Mouse (Mus musculus): ENCODE measurements around the gene March9. TPM values are rescaled to one million over a fixed set of nuclear protein-coding genes. Genes with fewer than 3 reads are reported as not detected.

Gene March9
- polyA plus RNA-seq, 1 experiment: 6.1 TPM

DNA sequence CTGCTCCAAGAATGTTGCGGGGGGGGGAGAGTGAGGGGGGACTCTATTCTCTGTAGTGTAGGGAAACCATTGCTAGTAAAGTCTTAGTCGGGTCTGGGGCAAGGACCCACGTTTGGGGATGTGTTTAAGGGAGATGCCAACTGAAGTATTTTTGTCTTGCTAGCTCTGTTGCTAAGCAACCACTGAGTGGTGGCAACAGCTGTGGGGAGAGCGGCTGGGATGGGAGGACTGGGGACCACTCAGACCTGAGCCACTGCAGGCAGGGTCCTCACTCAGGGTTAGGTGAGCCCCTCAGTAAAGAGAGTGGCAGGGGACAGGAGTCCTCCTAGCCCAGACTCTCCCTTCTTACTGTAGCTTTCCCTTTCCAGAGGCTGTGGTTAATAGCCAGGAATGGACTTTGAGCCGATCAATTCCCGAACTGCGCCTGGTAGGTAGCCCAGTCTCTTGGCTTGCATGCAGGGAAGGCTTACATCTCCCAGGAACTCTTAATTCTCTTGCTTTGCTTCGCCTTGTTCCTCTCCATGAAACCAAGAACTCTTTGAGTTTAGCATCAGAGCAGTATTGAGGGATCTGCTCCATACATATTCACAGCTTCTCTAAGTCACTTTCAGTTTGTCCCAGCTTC lies 22.1 kb upstream of the March9 start:
- Histone ChIP-seq H3ac (ENCODE audit: control insufficient read depth, insufficient read length) (no peak overlapping the region), H3K4me3 (peak overlapping the region; percentile 9), H3K27me3 (ENCODE audit: control insufficient read depth, insufficient read depth, insufficient read length) (peaks cover 8% of the 10 kb centered on the region), H3K36me3 (ENCODE audit: control insufficient read depth, insufficient read depth) (no peaks in the 10 kb centered on the region), H3K79me2 (ENCODE audit: control insufficient read depth, insufficient read depth) (no peaks in the 10 kb centered on the region), H3K4me2 (ENCODE audit: low read depth) (peak overlapping the region; percentile 89)
- TF ChIP-seq TCF3 (IDR thresholded peaks at IDR 0.05; ENCODE audit: insufficient read length, low read depth) (no peak), MYOD1 (IDR thresholded peaks at IDR 0.05; ENCODE audit: control insufficient read depth in 1 of 3, insufficient read length in 2 of 3, low read depth in 2 of 3) (peak; percentile 83 to 99 (median 98)), POLR2AphosphoS2 (IDR thresholded peaks at IDR 0.05; ENCODE audit: insufficient read length, low read depth) (no peak), MYOG (IDR thresholded peaks at IDR 0.05; ENCODE audit: control insufficient read depth in 1 of 3, insufficient read depth in 1 of 3, insufficient read length in 2 of 3, low read depth in 2 of 3) (peak in 2 of 3 experiments; percentile 21 to 57), TCF12 (IDR thresholded peaks at IDR 0.05; ENCODE audit: insufficient read depth, poor library complexity, severe bottlenecking) (no peak), CEBPB (IDR thresholded peaks at IDR 0.05; ENCODE audit: insufficient read depth, poor library complexity, severe bottlenecking) (no peak)

DNA sequence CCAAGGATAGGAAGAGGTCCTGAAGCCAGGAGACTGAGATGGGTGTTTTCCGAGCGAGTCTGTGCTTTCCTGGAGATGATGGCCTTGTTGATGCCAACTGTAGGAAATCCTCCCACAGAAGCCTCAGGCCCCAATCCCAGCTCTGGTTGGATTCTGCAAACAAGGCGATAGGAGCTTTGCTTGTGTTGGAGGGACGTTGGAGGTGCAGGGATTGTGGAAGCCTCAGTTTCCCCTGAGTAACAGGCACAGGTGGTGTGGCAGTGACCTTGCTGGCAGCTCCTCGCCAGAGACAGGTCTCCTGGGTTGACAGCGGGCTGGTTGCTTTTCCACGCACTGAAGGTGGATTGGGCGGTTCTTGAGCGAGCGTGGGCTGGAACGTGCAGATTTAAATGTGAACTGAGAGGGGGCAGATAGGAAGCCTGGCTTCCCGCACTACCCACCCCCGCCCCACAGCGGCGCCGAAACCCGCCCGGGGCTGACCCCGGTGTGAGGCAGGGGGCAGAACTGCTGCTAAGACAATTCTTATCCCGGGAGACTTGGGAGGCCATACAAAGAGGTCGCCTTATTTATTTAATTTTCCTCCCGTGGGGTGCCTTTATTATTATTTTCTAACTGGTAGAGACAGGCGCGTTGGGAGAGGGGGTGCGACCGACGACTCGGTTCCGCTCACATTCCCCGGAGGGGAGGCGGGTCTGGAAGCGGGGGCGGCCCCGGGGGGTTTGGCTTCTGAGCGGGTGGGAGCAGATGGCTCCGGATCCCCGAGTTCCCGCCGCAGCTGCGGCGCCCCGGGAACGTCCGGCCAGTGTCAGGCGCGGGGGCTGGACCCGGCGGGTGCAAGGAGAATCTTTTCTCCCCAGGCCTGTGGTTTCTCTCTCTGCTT lies 21.2 kb upstream of the March9 start:
- TF ChIP-seq TCF3 (IDR thresholded peaks at IDR 0.05; ENCODE audit: insufficient read length, low read depth): no peak
- TF ChIP-seq MYOG (IDR thresholded peaks at IDR 0.05; ENCODE audit: control insufficient read depth in 1 of 3, insufficient read depth in 1 of 3, insufficient read length in 2 of 3, low read depth in 2 of 3): peak in 1 of 3 experiments; percentile 8
- no peak for TF ChIP-seq CEBPB (IDR thresholded peaks at IDR 0.05; ENCODE audit: insufficient read depth, poor library complexity, severe bottlenecking)
- Histone ChIP-seq H3ac (ENCODE audit: control insufficient read depth, insufficient read length) (no peak overlapping the region), H3K4me2 (ENCODE audit: low read depth) (peak overlapping the region; percentile 89), H3K4me3 (peak overlapping the region; percentile 9), H3K79me2 (ENCODE audit: control insufficient read depth, insufficient read depth) (no peaks in the 10 kb centered on the region), H3K36me3 (ENCODE audit: control insufficient read depth, insufficient read depth) (no peaks in the 10 kb centered on the region), H3K27me3 (ENCODE audit: control insufficient read depth, insufficient read depth, insufficient read length) (peaks cover 8% of the 10 kb centered on the region)

DNA sequence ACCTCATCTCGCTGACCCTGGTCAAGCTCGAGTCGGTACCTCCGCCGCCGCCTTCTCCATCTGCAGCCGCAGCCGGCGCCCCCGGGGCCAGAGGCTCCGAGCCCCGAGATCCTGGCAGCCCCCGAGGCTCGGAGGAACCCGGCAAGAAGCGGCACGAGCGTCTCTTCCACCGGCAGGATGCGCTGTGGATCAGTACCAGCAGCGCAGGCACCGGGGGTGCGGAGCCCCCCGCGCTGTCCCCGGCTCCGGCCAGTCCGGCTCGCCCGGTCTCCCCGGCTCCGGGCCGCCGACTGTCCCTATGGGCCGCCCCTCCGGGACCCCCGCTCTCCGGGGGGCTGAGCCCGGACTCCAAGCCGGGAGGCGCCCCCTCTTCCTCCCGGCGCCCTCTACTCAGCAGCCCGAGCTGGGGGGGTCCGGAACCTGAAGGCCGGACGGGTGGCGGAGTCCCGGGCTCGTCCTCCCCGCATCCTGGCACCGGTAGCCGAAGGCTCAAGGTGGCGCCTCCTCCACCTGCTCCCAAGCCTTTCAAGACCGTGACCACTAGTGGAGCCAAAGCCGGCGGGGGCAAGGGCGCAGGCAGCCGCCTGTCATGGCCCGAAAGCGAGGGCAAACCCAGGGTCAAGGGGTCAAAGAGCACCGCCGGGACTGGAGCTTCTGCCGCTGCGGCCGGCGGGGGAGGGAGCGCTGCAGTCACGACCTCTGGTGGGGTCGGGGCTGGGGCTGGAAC lies 19.8 kb upstream of the March9 start:
- Histone ChIP-seq H3K27me3 (ENCODE audit: control insufficient read depth, insufficient read depth, insufficient read length) (peaks cover 8% of the 10 kb centered on the region), H3K4me3 (peak overlapping the region; percentile 16), H3K79me2 (ENCODE audit: control insufficient read depth, insufficient read depth) (no peaks in the 10 kb centered on the region), H3K36me3 (ENCODE audit: control insufficient read depth, insufficient read depth) (no peaks in the 10 kb centered on the region), H3K4me2 (ENCODE audit: low read depth) (no peak overlapping the region), H3ac (ENCODE audit: control insufficient read depth, insufficient read length) (peak overlapping the region; percentile 15)
- no peak for TF ChIP-seq E2F4 (IDR thresholded peaks at IDR 0.05; ENCODE audit: insufficient read depth)
- no peak for TF ChIP-seq TCF12 (IDR thresholded peaks at IDR 0.05; ENCODE audit: insufficient read depth, poor library complexity, severe bottlenecking)
- no peak for TF ChIP-seq CEBPB (IDR thresholded peaks at IDR 0.05; ENCODE audit: insufficient read depth, poor library complexity, severe bottlenecking)
- TF ChIP-seq MYOG (IDR thresholded peaks at IDR 0.05; ENCODE audit: control insufficient read depth in 1 of 3, insufficient read depth in 1 of 3, insufficient read length in 2 of 3, low read depth in 2 of 3): no peak
- TF ChIP-seq POLR2A (IDR thresholded peaks at IDR 0.05; ENCODE audit: insufficient read length, low read depth): no peak
- TF ChIP-seq POLR2AphosphoS2 (IDR thresholded peaks at IDR 0.05; ENCODE audit: insufficient read length, low read depth): no peak
- no peak for TF ChIP-seq SRF (IDR thresholded peaks at IDR 0.05; ENCODE audit: control insufficient read depth, insufficient read length, low read depth)
- no peak for TF ChIP-seq MYOD1 (IDR thresholded peaks at IDR 0.05; ENCODE audit: control insufficient read depth in 1 of 3, insufficient read length in 2 of 3, low read depth in 2 of 3)
- TF ChIP-seq USF1 (IDR thresholded peaks at IDR 0.05; ENCODE audit: low read depth): no peak
- no peak for TF ChIP-seq REST (IDR thresholded peaks at IDR 0.05; ENCODE audit: insufficient read depth, insufficient read length)
- no peak for TF ChIP-seq TCF3 (IDR thresholded peaks at IDR 0.05; ENCODE audit: insufficient read length, low read depth)
- TF ChIP-seq MAX (IDR thresholded peaks at IDR 0.05; ENCODE audit: low read depth): no peak

DNA sequence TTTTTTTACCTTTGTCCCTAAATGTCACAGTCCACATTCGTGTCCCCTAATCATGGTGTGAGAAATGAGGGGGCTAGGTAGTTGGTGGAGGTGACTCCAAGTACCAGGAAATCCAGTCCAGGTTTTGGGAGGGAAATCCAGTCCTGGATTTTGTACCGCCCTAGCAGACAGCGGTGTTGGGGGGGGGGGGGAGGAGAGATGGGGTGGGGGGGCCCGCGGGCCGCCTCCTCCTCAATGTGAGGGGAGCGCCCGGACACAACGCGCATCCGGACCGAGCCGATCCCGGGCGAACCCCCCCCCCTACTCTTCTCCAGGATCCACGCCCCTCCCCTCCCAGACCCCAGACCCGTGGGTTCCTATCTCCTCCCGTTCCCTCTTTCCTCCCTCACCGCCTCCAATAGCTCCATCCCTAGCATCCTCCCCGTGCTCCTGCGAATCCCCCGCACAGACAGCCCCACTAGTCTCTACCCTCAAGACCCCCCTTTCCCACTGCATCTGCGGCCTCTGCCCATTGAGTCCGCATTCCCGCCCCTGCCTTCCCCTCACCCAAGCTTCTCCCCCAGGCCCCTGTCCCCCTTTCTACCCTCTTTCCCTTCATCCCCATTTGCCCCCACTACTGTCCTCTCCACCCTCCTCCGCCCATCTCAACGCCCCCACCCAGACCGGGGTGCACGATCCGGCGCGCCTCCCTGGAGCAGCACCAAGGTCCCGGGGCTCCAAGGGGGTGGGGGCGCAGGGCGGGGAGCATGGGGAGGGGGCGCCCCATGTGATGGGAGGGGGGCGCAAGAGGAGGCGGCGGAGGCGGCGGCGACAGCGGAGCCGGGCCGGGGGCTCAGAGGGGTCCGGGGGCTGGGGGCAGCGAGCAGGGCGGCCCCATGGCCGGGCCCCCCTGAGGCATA lies 18.9 kb upstream of the March9 start:
- peaks cover 8% of the 10 kb centered on the region for H3K27me3 ChIP-seq (ENCODE audit: control insufficient read depth, insufficient read depth, insufficient read length)

More for the DNA sequence above, 18.9 kb upstream of the March9 start:
- Histone ChIP-seq H3K4me3 (peak overlapping the region; percentile 16), H3K36me3 (ENCODE audit: control insufficient read depth, insufficient read depth) (no peaks in the 10 kb centered on the region), H3K79me2 (ENCODE audit: control insufficient read depth, insufficient read depth) (no peaks in the 10 kb centered on the region), H3K4me2 (ENCODE audit: low read depth) (peak overlapping the region; percentile 67), H3ac (ENCODE audit: control insufficient read depth, insufficient read length) (peak overlapping the region; percentile 15)
- no peak for TF ChIP-seq CEBPB (IDR thresholded peaks at IDR 0.05; ENCODE audit: insufficient read depth, poor library complexity, severe bottlenecking)
- no peak for TF ChIP-seq MAX (IDR thresholded peaks at IDR 0.05; ENCODE audit: low read depth)
- TF ChIP-seq MYOD1 (IDR thresholded peaks at IDR 0.05; ENCODE audit: control insufficient read depth in 1 of 3, insufficient read length in 2 of 3, low read depth in 2 of 3): no peak
- TF ChIP-seq TCF3 (IDR thresholded peaks at IDR 0.05; ENCODE audit: insufficient read length, low read depth): no peak
- no peak for TF ChIP-seq SRF (IDR thresholded peaks at IDR 0.05; ENCODE audit: control insufficient read depth, insufficient read length, low read depth)
- no peak for TF ChIP-seq MYOG (IDR thresholded peaks at IDR 0.05; ENCODE audit: control insufficient read depth in 1 of 3, insufficient read depth in 1 of 3, insufficient read length in 2 of 3, low read depth in 2 of 3)
- no peak for TF ChIP-seq E2F4 (IDR thresholded peaks at IDR 0.05; ENCODE audit: insufficient read depth)
- no peak for TF ChIP-seq USF1 (IDR thresholded peaks at IDR 0.05; ENCODE audit: low read depth)
- TF ChIP-seq POLR2A (IDR thresholded peaks at IDR 0.05; ENCODE audit: insufficient read length, low read depth): no peak
- TF ChIP-seq POLR2AphosphoS2 (IDR thresholded peaks at IDR 0.05; ENCODE audit: insufficient read length, low read depth): no peak
- TF ChIP-seq REST (IDR thresholded peaks at IDR 0.05; ENCODE audit: insufficient read depth, insufficient read length): no peak
- TF ChIP-seq TCF12 (IDR thresholded peaks at IDR 0.05; ENCODE audit: insufficient read depth, poor library complexity, severe bottlenecking): no peak
